Mouse (Mus musculus): Measurements from ENCODE around the gene Ubash3a.

DNA sequence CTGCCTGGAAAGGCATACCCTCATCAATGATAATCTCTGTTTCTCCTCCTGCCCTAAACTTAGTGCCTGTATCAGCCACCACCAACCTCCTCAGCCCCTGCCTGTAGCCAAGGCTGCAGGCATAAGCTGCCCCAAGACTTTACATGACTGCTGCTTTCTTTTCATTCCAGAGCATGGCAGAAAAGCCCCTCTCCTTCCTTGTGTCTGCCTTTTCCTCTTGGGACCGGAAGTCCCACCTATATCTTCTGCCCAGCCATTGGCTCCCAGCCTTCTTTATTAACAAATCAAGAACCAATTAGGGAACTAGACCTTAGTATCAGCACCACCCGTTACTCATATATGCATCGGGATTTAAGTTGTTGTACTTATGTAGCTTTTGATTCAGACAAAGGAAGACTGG, 79.5 kb downstream of the Ubash3a start:
- TF ChIP-seq POLR2A (IDR thresholded peaks at IDR 0.05; ENCODE audit: insufficient read depth, low read depth, low read length) (no peak), CTCF (IDR thresholded peaks at IDR 0.05; ENCODE audit: insufficient read depth, low read depth, low read length) (no peak)

All from olfactory bulb, adult 2 months (tissue).